Mouse (Mus musculus) neural tube, embryonic 11.5 days (tissue): ENCODE measurements around the gene Coq6. TPM values are rescaled to one million over a fixed set of nuclear protein-coding genes. Genes with fewer than 3 reads are reported as not detected.
"Not testable (repeated sequence)": the region's sequence is repeated elsewhere in the genome, so short reads cannot be mapped to it uniquely, and the experiment has no call there.

Source experiments
- ATAC-seq: fragments of 200-750 bp; cut with Nextera tagmentation; 2 replicates; pipeline ENCODE4 v1.8.0; 2017; ENCODE audit warnings: moderate number of reproducible peaks, mild to moderate bottlenecking, moderate TSS enrichment, moderate library complexity; ENCODE audit not compliant: insufficient read depth, low FRiP score, low TSS enrichment
- DNase-seq: peaks from one replicate; pipeline ENCODE4 v3.0.0-alpha.2; 2015; ENCODE audit warnings: low spot score
- H3K27ac ChIP-seq: fragments of 300-500 bp; sonication (generic); 2 replicates; pipeline ENCODE4 v1.5.1; 2014; ENCODE audit warnings: low read depth, mild to moderate bottlenecking, low read length
- H3K27me3 ChIP-seq: fragments of 300-500 bp; sonication (generic); 2 replicates; pipeline ENCODE4 v1.6.1; 2014; ENCODE audit warnings: mild to moderate bottlenecking, low read length, mixed read lengths; ENCODE audit not compliant: control insufficient read depth, insufficient read depth
- H3K36me3 ChIP-seq: fragments of 300-500 bp; sonication (generic); 2 replicates; pipeline ENCODE4 v1.6.1; 2014; ENCODE audit warnings: mild to moderate bottlenecking, low read length, moderate library complexity, mixed read lengths; ENCODE audit not compliant: control insufficient read depth, insufficient read depth
- H3K4me1 ChIP-seq: fragments of 300-500 bp; sonication (generic); 2 replicates; pipeline ENCODE4 v1.6.1; 2014; ENCODE audit warnings: low read length, mixed read lengths; ENCODE audit not compliant: control insufficient read depth, insufficient read depth
- H3K4me2 ChIP-seq: fragments of 300-500 bp; sonication (generic); 2 replicates; pipeline ENCODE4 v1.6.1; 2014; ENCODE audit warnings: low read depth, mild to moderate bottlenecking, moderate library complexity
- H3K4me3 ChIP-seq: fragments of 300-500 bp; sonication (generic); 2 replicates; pipeline ENCODE4 v1.5.1; 2014; ENCODE audit warnings: low read depth, low read length
- H3K9ac ChIP-seq: fragments of 300-500 bp; sonication (generic); 2 replicates; pipeline ENCODE4 v1.6.1; 2014; ENCODE audit warnings: mild to moderate bottlenecking, low read length
- H3K9me3 ChIP-seq: fragments of 300-500 bp; sonication (generic); 2 replicates; pipeline ENCODE4 v1.6.1; 2016; ENCODE audit warnings: low read length; ENCODE audit not compliant: control insufficient read depth
- WGBS: fragments of 180-500 bp; shearing (Covaris S2); extraction: QIAGEN DNeasy Blood & Tissue Kit; methylation state at CpG from one replicate; pipeline ENCODE4 v1.1.7; 2014; 5-methylcytosine and 5-hydroxymethylcytosine counted together
- polyA plus RNA-seq: library from polyadenylated mRNA; unstranded; fragments of >200 nt; fragmentation: Nextera tagmentation; extraction: Ambion mirVana; gene quantifications from 2 replicates; pipeline ENCODE4 v1.2.1, GENCODE M21; 2014

Coq6 gene
- 43.0 and 44.5 TPM in 2 replicates for polyA plus RNA-seq

DNA sequence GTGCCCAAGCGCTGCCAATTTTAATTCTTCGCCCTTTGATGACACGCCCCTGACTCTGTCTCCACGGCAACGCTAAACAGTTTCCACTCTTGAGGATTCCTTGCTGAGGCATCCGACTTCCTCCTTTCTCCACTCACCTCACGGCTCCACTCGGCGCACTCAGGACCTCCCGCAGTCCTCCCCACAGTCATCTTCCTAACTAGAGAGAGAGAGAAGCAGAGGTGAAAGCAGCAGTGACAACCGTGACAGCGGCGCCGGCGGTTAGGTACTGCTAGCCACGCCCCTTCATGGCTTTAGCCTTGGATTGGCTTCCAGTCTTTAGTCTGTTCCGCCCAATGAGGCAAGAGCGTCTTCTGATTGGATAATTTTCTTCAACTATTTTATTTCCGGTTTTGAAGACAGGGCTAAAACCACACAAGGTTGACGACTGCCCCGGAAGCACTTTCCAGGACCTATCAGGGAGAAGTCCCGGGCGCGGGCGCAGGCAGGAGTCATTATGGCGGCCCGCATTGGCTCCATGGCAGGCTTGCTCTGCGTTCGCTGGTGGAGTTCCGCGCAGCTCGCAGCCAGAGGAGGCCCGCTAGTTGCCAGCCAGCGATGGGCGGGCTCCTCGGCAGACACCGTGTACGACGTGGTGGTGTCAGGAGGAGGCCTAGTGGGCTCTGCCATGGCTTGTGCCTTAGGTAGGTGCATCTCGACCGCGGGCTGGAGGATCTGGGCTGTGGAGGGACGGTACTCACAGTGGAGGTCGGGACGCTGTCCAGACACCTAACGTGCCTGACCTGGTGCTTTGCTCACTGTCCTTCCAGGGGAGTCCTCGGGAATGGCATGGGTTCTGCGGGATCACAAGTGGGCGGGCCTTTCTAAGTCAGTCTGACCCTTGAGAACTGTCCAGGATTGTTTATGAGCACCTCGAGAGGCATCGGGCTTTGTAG lies at the start of gene Coq6, which contains the start of gene Fam161b:
TSS of gene Coq6 (plus strand) at position 103 of the 935 bp plus-strand sequence.
TSS of gene Fam161b (minus strand) at position 279 of the 935 bp plus-strand sequence.
- WGBS, result under 1% methylated on average over 51 of the region's 51 CpGs
- H3K27ac ChIP-seq, result no peak within 1 kb of the TSS
- H3K4me1 ChIP-seq, result peaks cover 7% of the 10 kb centered on the region; the same call in 1 of the 2 replicates
- no peaks in the 10 kb centered on the region for H3K9me3 ChIP-seq
- peak within 1 kb of the TSS; percentile 74 for H3K4me2 ChIP-seq
- peak within 1 kb of the TSS; percentile 69 for H3K4me3 ChIP-seq
- peak; percentile 98 for ATAC-seq
- H3K9ac ChIP-seq, result peak within 1 kb of the TSS; percentile 64
- H3K27me3 ChIP-seq, result no peaks in the 10 kb centered on the region
- H3K36me3 ChIP-seq, result no peaks in the 10 kb centered on the region
- DNase-seq, result peak; percentile 94

DNA sequence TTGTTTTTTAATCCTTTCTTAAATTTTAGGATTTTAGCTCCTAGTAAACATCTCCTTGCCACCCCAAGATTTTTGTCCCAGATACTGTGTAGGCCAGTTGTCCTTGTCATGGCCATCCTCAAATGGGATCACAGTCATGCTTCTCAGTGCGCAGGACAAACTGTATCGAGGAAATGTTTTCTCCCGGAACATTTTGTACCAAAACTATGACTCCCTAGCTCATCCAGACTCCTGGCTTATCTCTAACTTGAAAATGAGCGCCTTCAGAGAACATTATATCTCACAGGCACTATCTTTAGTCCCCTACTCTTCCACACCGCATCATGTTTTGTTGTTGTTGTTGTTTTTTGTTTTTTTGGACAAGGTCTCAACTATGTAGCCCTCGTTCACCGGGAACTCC lies 45.5 kb upstream of the Coq6 start:
- peaks cover 10% of the 10 kb centered on the region for H3K4me1 ChIP-seq
- no peak for DNase-seq
- no peaks in the 10 kb centered on the region for H3K9me3 ChIP-seq
- H3K27me3 ChIP-seq, result no peaks in the 10 kb centered on the region
- H3K4me3 ChIP-seq, result peak overlapping the region; percentile 98
- no peaks in the 10 kb centered on the region for H3K36me3 ChIP-seq
- no peak for ATAC-seq
- 51% methylated on average over 7 of the region's 7 CpGs for WGBS
- no peak overlapping the region for H3K27ac ChIP-seq
- peak overlapping the region; percentile 84 for H3K4me2 ChIP-seq
- peak overlapping the region; percentile 97 for H3K9ac ChIP-seq

DNA sequence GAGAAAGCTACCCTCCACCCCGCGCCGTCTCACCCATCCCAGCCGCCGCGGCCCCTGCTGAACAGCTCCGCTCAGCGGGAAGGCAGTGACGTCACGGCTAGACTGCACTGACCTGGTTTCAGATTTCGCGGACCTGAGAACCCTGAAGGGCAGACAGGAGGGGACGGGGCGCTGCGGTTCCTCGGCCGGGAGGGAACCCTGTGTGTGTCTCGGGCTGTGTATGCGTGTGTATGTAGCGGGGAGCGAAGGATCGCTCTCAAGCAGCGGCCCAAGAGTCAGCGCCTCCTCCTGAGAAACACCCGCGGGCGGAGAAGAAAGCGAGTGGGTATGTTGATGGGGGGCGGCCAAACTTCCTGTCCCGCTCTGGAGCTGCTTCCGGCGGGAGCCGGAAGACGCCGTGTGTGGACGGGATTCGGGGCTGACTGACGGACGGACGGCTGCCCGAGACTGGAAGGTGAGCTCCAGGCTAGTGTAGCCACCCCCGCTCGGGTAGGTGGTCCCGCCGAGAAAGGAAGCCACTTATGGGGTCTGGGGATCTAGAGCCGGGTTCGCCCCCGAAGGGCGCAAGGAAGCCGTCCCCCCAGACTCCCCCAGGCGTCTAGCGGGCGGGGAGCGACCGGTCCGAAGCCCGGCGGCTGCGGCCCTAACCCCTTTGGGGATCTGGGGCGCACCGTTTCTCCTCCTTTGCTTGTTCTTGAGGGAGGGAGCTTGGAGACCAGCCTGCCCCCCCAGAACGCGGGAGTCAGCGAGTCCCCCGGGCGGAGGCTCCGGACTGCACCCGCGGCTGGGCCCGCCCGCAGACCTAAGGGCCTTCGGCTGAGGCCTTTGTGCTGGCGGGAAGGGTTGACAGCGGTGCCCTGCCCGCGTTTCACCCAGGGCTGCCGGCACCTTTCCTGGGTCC lies 44.5 kb upstream of the Coq6 start, which contains the start of gene Zfp410:
TSS of gene Zfp410 (plus strand) at position 132 of the 901 bp plus-strand sequence.
- Histone ChIP-seq H3K27me3 (no peaks in the 10 kb centered on the region), H3K4me3 (peak within 1 kb of the TSS; percentile 98), H3K36me3 (no peaks in the 10 kb centered on the region), H3K9ac (peak within 1 kb of the TSS; percentile 97), H3K4me2 (peak within 1 kb of the TSS; percentile 84), H3K9me3 (no peaks in the 10 kb centered on the region), H3K4me1 (peaks cover 10% of the 10 kb centered on the region), H3K27ac (peak within 1 kb of the TSS; percentile 89)
- peak; percentile 96 for ATAC-seq
- WGBS, result under 1% methylated on average over 69 of the region's 77 CpGs
- DNase-seq, result peak; percentile 89

DNA sequence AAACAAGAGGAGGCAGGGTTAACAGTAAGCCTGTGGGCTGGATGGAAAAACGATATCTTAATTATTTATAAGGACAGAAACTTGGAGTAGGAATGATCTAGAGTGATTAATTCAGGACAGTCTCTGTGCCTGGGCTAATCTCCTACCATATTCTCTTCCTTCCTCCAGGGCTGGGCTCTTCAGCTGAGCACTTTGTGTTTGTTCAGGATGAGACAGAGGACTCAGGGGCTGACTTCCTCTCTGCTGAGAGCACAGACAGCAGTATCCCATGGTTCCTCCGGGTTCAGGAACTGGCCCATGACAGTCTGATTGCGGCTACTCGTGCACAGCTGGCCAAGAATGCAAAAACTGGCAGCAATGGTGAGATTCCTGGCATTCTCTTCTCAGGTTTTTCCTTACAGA lies 34.3 kb upstream of the Coq6 start:
- no peaks in the 10 kb centered on the region for H3K9me3 ChIP-seq
- H3K36me3 ChIP-seq, result peaks cover 9% of the 10 kb centered on the region
- no peak overlapping the region for H3K27ac ChIP-seq
- no peaks in the 10 kb centered on the region for H3K4me1 ChIP-seq
- DNase-seq (no peak), ATAC-seq (no peak)
- H3K4me3 ChIP-seq, result no peak overlapping the region
- H3K4me2 ChIP-seq, result no peak overlapping the region
- H3K27me3 ChIP-seq, result no peaks in the 10 kb centered on the region
- no peak overlapping the region for H3K9ac ChIP-seq
- 86% methylated on average over 4 of the region's 4 CpGs for WGBS

DNA sequence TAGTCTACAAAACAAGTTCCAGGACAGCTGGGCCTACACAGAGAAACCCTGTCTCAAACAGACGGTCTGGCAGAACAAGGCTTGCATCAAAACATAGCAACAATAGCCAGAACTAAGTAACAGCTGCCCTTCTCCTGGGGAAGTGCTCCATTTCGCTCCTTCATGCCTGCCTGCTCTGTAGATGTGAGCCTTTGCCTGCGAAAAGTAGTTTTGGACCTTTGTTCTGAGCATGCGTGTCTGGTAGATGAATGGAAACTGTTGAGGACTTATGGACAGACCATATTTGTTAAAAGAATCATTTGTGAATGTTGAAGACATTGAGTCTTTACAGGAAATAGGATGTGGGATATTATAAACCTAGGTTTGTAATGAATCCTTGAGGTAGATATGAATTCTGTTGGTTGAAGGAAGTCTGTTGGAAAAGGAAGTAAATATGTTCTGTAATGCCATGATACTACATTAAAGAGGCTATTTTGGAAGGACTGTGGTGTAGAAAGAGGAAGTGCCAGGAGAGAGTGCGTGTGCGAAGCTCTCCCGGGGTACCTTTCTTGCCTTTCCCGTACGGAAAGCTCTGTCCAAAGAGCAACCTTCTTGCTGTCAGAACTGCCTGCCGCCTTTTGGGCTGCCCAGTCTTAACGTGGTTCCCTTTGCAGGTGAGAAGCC lies 24.4 kb upstream of the Coq6 start:
- ATAC-seq (no peak), DNase-seq (no peak)
- H3K9me3 ChIP-seq, result no peaks in the 10 kb centered on the region
- H3K36me3 ChIP-seq, result peaks cover 9% of the 10 kb centered on the region
- H3K4me2 ChIP-seq, result no peak overlapping the region
- WGBS, result 92% methylated on average over 11 of the region's 11 CpGs
- no peaks in the 10 kb centered on the region for H3K4me1 ChIP-seq
- H3K4me3 ChIP-seq, result no peak overlapping the region
- no peaks in the 10 kb centered on the region for H3K27me3 ChIP-seq
- H3K9ac ChIP-seq, result no peak overlapping the region
- H3K27ac ChIP-seq, result no peak overlapping the region

DNA sequence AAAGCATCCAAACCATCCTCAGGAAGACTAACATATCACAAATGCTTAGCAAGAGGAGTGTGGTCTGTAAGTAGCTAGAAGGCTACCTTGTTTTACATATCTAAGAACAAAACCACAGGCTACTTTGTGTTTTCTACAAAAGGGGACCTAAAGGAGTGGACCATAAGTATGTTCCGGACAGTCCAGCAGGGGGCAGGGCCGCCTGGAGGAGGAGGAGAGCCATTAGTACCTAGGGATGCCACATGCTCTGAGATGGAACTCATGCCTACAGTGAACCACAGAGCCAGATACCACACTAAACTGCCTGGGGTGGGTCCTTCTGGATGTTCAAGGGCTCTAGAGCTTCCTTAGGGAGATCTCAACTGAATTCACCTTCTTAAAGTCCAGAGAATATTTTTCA lies 14.3 kb upstream of the Coq6 start:
- peaks cover 2% of the 10 kb centered on the region; the same call in 1 of the 2 replicates for H3K36me3 ChIP-seq

DNA sequence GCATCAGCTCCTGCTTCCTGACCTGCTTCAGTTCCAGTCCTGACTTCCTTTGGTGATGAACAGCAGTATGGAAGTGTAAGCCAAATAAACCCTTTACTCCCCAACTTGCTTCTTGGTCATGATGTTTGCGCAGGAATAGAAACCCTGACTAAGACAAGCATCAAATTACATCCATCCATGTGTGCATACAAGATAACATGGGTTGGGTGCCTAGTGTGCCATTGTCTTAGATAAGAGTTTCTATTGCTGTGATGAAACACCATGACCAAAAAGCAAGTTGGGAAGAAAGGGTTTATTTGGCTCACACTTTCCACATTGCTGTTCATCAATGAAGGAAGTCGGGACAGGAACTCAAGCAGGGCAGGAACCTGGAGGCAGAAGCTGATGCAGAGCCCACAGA lies 2.8 kb upstream of the Coq6 start:
- not testable (repeated sequence) for H3K9ac ChIP-seq, H3K36me3 ChIP-seq, DNase-seq, H3K4me1 ChIP-seq, H3K9me3 ChIP-seq, H3K27me3 ChIP-seq, H3K27ac ChIP-seq, ATAC-seq, H3K4me3 ChIP-seq, H3K4me2 ChIP-seq
- 94% methylated on average over 2 of the region's 2 CpGs for WGBS

More for the DNA sequence above, 14.3 kb upstream of the Coq6 start:
- DNase-seq, result peak; percentile 40
- Histone ChIP-seq H3K27me3 (no peaks in the 10 kb centered on the region), H3K4me2 (no peak overlapping the region), H3K4me3 (no peak overlapping the region), H3K9me3 (no peaks in the 10 kb centered on the region), H3K27ac (no peak overlapping the region), H3K4me1 (no peaks in the 10 kb centered on the region), H3K9ac (no peak overlapping the region)
- 39% methylated on average over 2 of the region's 2 CpGs for WGBS
- no peak for ATAC-seq

- H3K36me3 ChIP-seq, result peaks cover 3% of the 10 kb centered on the region; the same call in 1 of the 2 replicates
- H3K27me3 ChIP-seq, result no peaks in the 10 kb centered on the region
- H3K9ac ChIP-seq, result no peak overlapping the region
- no peak overlapping the region for H3K27ac ChIP-seq
- peaks cover 7% of the 10 kb centered on the region; the same call in 1 of the 2 replicates for H3K4me1 ChIP-seq
- H3K9me3 ChIP-seq, result no peaks in the 10 kb centered on the region
- 77% methylated on average over 2 of the region's 2 CpGs for WGBS
- H3K4me3 ChIP-seq, result peak overlapping the region; percentile 69
- ATAC-seq (no peak), DNase-seq (no peak)
- peak overlapping the region; percentile 74 for H3K4me2 ChIP-seq
These were observed 1.4 kb downstream of the Coq6 start for GRCm38 (mm10) chr12:84362872-84363271.
